Mouse (Mus musculus): ENCODE measurements at regions not wholly inside any gene's neighbourhood (a gene's known extent, or its start where the extent isn't known, plus 50 kb on each side); places are given as distances from the start of the nearest gene placed in this dataset.

- Histone ChIP-seq H3K27ac (ENCODE audit: insufficient read depth, low read length) (no peak overlapping the region), H3K4me1 (ENCODE audit: control insufficient read depth, insufficient read depth, low read length) (peaks cover 1% of the 10 kb centered on the region; the same call in 1 of the 2 replicates), H3K4me3 (ENCODE audit: insufficient read depth, low read length) (no peak overlapping the region)
- TF ChIP-seq POLR2A (IDR thresholded peaks at IDR 0.05; ENCODE audit: extremely low read depth, insufficient read depth, low read length) (no peak), CTCF (IDR thresholded peaks at IDR 0.05; ENCODE audit: extremely low read depth, insufficient read depth, low read length) (no peak)
These were observed 105.2 kb downstream of the Spata19 start for GRCm38 (mm10) chr9:27501816-27502215.

- no peak overlapping the region for H3K27ac ChIP-seq (ENCODE audit: insufficient read depth, low read length)
- no peak for TF ChIP-seq CTCF (IDR thresholded peaks at IDR 0.05; ENCODE audit: extremely low read depth, insufficient read depth, low read length)
- no peak for TF ChIP-seq POLR2A (IDR thresholded peaks at IDR 0.05; ENCODE audit: extremely low read depth, insufficient read depth, low read length)
- peaks cover 1% of the 10 kb centered on the region; the same call in 1 of the 2 replicates for H3K4me1 ChIP-seq (ENCODE audit: control insufficient read depth, insufficient read depth, low read length)
These were observed 112.6 kb downstream of the Spata19 start for GRCm38 (mm10) chr9:27509157-27509556.

GRCm38 (mm10) chr9:27509711-27510110, 113.1 kb downstream of the Spata19 start:
- TF ChIP-seq CTCF (IDR thresholded peaks at IDR 0.05; ENCODE audit: extremely low read depth, insufficient read depth, low read length) (no peak), POLR2A (IDR thresholded peaks at IDR 0.05; ENCODE audit: extremely low read depth, insufficient read depth, low read length) (no peak)
- no peak overlapping the region for H3K27ac ChIP-seq (ENCODE audit: insufficient read depth, low read length)
- H3K4me3 ChIP-seq (ENCODE audit: insufficient read depth, low read length): no peak overlapping the region
- H3K4me1 ChIP-seq (ENCODE audit: control insufficient read depth, insufficient read depth, low read length): peaks cover 1% of the 10 kb centered on the region; the same call in 1 of the 2 replicates

More at GRCm38 (mm10) chr9:27509157-27509556, 112.6 kb downstream of the Spata19 start:
- H3K4me3 ChIP-seq (ENCODE audit: insufficient read depth, low read length): no peak overlapping the region

- Histone ChIP-seq H3K4me1 (ENCODE audit: control insufficient read depth, insufficient read depth, low read length) (peaks cover 1% of the 10 kb centered on the region; the same call in 1 of the 2 replicates), H3K4me3 (ENCODE audit: insufficient read depth, low read length) (no peak overlapping the region), H3K27ac (ENCODE audit: insufficient read depth, low read length) (no peak overlapping the region)
- TF ChIP-seq CTCF (IDR thresholded peaks at IDR 0.05; ENCODE audit: extremely low read depth, insufficient read depth, low read length) (no peak), POLR2A (IDR thresholded peaks at IDR 0.05; ENCODE audit: extremely low read depth, insufficient read depth, low read length) (no peak)
These were observed 114.6 kb downstream of the Spata19 start for GRCm38 (mm10) chr9:27511161-27511560.

GRCm38 (mm10) chr9:27515427-27516110, 119.0 kb downstream of the Spata19 start:
- H3K27ac ChIP-seq (ENCODE audit: insufficient read depth, low read length): no peak overlapping the region

GRCm38 (mm10) chr9:27518031-27518430, 121.4 kb downstream of the Spata19 start:
- Histone ChIP-seq H3K27ac (ENCODE audit: insufficient read depth, low read length) (peak overlapping the region; percentile 54; the same call in 1 of the 2 replicates), H3K4me1 (ENCODE audit: control insufficient read depth, insufficient read depth, low read length) (peaks cover 1% of the 10 kb centered on the region), H3K4me3 (ENCODE audit: insufficient read depth, low read length) (no peak overlapping the region)
- TF ChIP-seq CTCF (IDR thresholded peaks at IDR 0.05; ENCODE audit: extremely low read depth, insufficient read depth, low read length) (no peak), POLR2A (IDR thresholded peaks at IDR 0.05; ENCODE audit: extremely low read depth, insufficient read depth, low read length) (no peak)

More at GRCm38 (mm10) chr9:27515427-27516110, 119.0 kb downstream of the Spata19 start:
- no peak for TF ChIP-seq CTCF (IDR thresholded peaks at IDR 0.05; ENCODE audit: extremely low read depth, insufficient read depth, low read length)
- no peak for TF ChIP-seq POLR2A (IDR thresholded peaks at IDR 0.05; ENCODE audit: extremely low read depth, insufficient read depth, low read length)
- Histone ChIP-seq H3K4me3 (ENCODE audit: insufficient read depth, low read length) (no peak overlapping the region), H3K4me1 (ENCODE audit: control insufficient read depth, insufficient read depth, low read length) (peaks cover 3% of the 10 kb centered on the region)

GRCm38 (mm10) chr9:27519711-27520110, 123.1 kb downstream of the Spata19 start:
- H3K27ac ChIP-seq (ENCODE audit: insufficient read depth, low read length): no peak overlapping the region
- no peak for TF ChIP-seq POLR2A (IDR thresholded peaks at IDR 0.05; ENCODE audit: extremely low read depth, insufficient read depth, low read length)
- peaks cover 1% of the 10 kb centered on the region for H3K4me1 ChIP-seq (ENCODE audit: control insufficient read depth, insufficient read depth, low read length)
- no peak overlapping the region for H3K4me3 ChIP-seq (ENCODE audit: insufficient read depth, low read length)

GRCm38 (mm10) chr9:27521181-27521580, 124.6 kb downstream of the Spata19 start:
- Histone ChIP-seq H3K4me1 (ENCODE audit: control insufficient read depth, insufficient read depth, low read length) (peaks cover 1% of the 10 kb centered on the region), H3K27ac (ENCODE audit: insufficient read depth, low read length) (no peak overlapping the region), H3K4me3 (ENCODE audit: insufficient read depth, low read length) (no peak overlapping the region)
- no peak for TF ChIP-seq CTCF (IDR thresholded peaks at IDR 0.05; ENCODE audit: extremely low read depth, insufficient read depth, low read length)
- no peak for TF ChIP-seq POLR2A (IDR thresholded peaks at IDR 0.05; ENCODE audit: extremely low read depth, insufficient read depth, low read length)

- Histone ChIP-seq H3K4me1 (ENCODE audit: control insufficient read depth, insufficient read depth, low read length) (no peaks in the 10 kb centered on the region), H3K27ac (ENCODE audit: insufficient read depth, low read length) (no peak overlapping the region), H3K4me3 (ENCODE audit: insufficient read depth, low read length) (no peak overlapping the region)
- no peak for TF ChIP-seq CTCF (IDR thresholded peaks at IDR 0.05; ENCODE audit: extremely low read depth, insufficient read depth, low read length)
- TF ChIP-seq POLR2A (IDR thresholded peaks at IDR 0.05; ENCODE audit: extremely low read depth, insufficient read depth, low read length): no peak
These were observed 130.1 kb downstream of the Spata19 start for GRCm38 (mm10) chr9:27526681-27527080.

GRCm38 (mm10) chr9:27538480-27538879, 141.9 kb downstream of the Spata19 start:
- no peaks in the 10 kb centered on the region for H3K4me1 ChIP-seq (ENCODE audit: control insufficient read depth, insufficient read depth, low read length)
- H3K4me3 ChIP-seq (ENCODE audit: insufficient read depth, low read length): no peak overlapping the region
- TF ChIP-seq POLR2A (IDR thresholded peaks at IDR 0.05; ENCODE audit: extremely low read depth, insufficient read depth, low read length): no peak
- no peak for TF ChIP-seq CTCF (IDR thresholded peaks at IDR 0.05; ENCODE audit: extremely low read depth, insufficient read depth, low read length)
- no peak overlapping the region for H3K27ac ChIP-seq (ENCODE audit: insufficient read depth, low read length)
